Mouse (Mus musculus) hindbrain, embryonic 12.5 days (tissue): ENCODE results near the gene Arg1. TPM values are rescaled to one million over a fixed set of nuclear protein-coding genes. Genes with fewer than 3 reads are reported as not detected.

Source experiments
- ATAC-seq: fragments of 200-750 bp; cut with Nextera tagmentation; 2 replicates; pipeline ENCODE4 v1.8.0; 2017; ENCODE audit warnings: moderate TSS enrichment; ENCODE audit not compliant: low FRiP score
- H3K27ac ChIP-seq: fragments of 300-500 bp; sonication (generic); 2 replicates; pipeline ENCODE4 v1.5.1; 2016; ENCODE audit warnings: mild to moderate bottlenecking
- H3K27me3 ChIP-seq: fragments of 300-500 bp; sonication (generic); 2 replicates; pipeline ENCODE4 v1.6.1; 2016; ENCODE audit warnings: mild to moderate bottlenecking
- H3K36me3 ChIP-seq: fragments of 300-500 bp; sonication (generic); 2 replicates; pipeline ENCODE4 v1.6.1; 2016; ENCODE audit warnings: mild to moderate bottlenecking
- H3K4me1 ChIP-seq: fragments of 300-500 bp; sonication (generic); 2 replicates; pipeline ENCODE4 v1.6.1; 2016
- H3K4me2 ChIP-seq: fragments of 300-500 bp; sonication (generic); replicated peaks from 2 replicates; pipeline ENCODE4 v1.6.1; 2016; ENCODE audit warnings: mild to moderate bottlenecking
- H3K4me3 ChIP-seq: fragments of 300-500 bp; sonication (generic); 2 replicates; pipeline ENCODE4 v1.5.1; 2016; ENCODE audit warnings: mild to moderate bottlenecking
- H3K9ac ChIP-seq: fragments of 300-500 bp; sonication (generic); 2 replicates; pipeline ENCODE4 v1.6.1; 2016; ENCODE audit warnings: mild to moderate bottlenecking, moderate library complexity
- H3K9me3 ChIP-seq: fragments of 300-500 bp; sonication (generic); replicated peaks from 2 replicates; pipeline ENCODE4 v1.6.1; 2016; ENCODE audit warnings: mild to moderate bottlenecking
- WGBS: fragments of 180-500 bp; shearing (Covaris S2); methylation state at CpG from one replicate; pipeline ENCODE4 v1.1.7; 2016; 5-methylcytosine and 5-hydroxymethylcytosine counted together
- polyA plus RNA-seq: library from polyadenylated mRNA; unstranded; fragments of >200 nt; fragmentation: Nextera tagmentation; extraction: Ambion mirVana; gene quantifications from 2 replicates; pipeline ENCODE4 v1.2.1, GENCODE M21; 2016

Arg1 gene
- polyA plus RNA-seq: 2.7 and 3.4 TPM in 2 replicates

DNA sequence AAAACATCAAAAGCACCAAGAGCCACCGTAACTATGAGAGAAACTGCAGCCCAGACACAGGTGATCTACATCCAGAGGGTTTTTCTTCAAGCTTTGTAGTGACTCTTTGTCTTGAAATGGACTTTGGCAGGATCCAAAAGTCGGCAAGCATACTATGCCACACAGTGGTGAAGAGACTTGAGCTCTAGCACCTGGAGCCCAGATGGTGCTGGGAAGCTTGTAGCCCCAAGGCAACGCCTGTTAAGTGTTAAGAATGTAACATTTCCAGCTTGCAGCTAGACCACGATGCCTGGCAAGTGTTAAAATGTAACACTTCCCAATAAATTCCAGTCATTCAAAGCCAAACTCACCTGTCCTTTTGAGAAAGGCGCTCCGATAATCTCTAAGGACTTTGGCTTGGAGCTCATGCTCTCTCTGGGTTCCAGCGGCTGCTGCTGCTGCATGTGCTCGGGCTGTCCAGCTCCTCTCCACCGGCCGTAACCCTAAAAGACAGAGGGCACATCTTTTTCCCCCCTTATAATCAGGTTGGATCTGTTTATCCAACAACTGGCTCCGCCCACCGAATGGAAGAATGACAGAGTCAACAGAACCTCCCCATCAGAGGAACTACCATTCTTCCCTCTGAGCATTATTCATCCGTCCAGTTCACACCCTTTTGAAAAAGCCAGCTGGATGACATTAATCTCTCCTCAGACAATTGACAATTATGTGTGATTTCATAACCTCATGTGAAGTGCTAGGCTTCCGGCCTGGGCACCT, at the start of gene Arg1:
Arg1 (minus strand) TSS at position 523 of the 759 bp plus-strand sequence.
- Histone ChIP-seq H3K27ac (no peak within 1 kb of the TSS), H3K4me3 (no peak within 1 kb of the TSS), H3K4me1 (peaks cover 12% of the 10 kb centered on the region; the same call in 1 of the 2 replicates), H3K36me3 (no peaks in the 10 kb centered on the region), H3K9me3 (no peaks in the 10 kb centered on the region), H3K4me2 (0 out of 2 replicates have a peak within 1 kb of the TSS, but pooled peaks have one; percentile 15), H3K9ac (no peak within 1 kb of the TSS), H3K27me3 (no peaks in the 10 kb centered on the region)
- WGBS: 50% methylated on average over 14 of the region's 14 CpGs
- ATAC-seq: peak; percentile 64; the same call in 1 of the 2 replicates

DNA sequence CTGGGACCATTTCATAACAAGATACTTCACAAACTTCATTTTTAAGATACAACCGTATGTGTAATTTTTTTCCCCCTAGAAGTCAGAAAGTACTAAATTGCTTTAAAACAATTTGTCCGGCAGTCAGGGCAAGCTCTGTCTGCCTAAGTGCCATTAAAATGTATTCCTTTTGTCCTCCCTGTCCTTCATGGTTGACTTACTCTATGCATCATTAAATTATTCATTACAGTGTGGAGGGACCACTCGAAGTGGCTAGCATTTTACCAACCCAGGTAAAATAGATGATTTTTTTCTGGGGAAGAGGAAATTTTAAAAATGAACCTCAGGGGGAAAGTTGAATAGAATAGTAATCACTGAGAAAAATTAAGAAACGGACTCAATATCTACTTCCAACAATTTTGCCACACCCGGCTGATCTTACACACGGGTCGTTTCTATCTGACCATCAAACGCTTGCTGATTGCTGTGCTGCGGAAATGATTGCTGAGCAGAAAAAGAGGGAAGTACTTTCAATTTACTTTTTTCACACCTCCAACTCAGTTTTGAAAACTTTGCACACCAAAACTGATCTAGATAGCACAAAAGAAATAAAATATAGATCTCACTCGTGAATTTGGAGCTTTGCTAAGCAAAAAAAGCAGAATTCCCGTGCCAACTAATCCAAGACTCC, 46.7 kb upstream of the Arg1 start:
- 74% methylated on average over 11 of the region's 11 CpGs for WGBS
- peaks cover 6% of the 10 kb centered on the region; the same call in 1 of the 2 replicates for H3K4me1 ChIP-seq
- no peak overlapping the region for H3K4me2 ChIP-seq
- H3K9ac ChIP-seq: no peak overlapping the region
- no peaks in the 10 kb centered on the region for H3K36me3 ChIP-seq
- H3K27ac ChIP-seq: no peak overlapping the region
- no peaks in the 10 kb centered on the region for H3K9me3 ChIP-seq
- H3K4me3 ChIP-seq: no peak overlapping the region
- no peaks in the 10 kb centered on the region for H3K27me3 ChIP-seq
- ATAC-seq: no peak

- Histone ChIP-seq H3K27ac (no peak overlapping the region), H3K4me1 (peaks cover 6% of the 10 kb centered on the region; the same call in 1 of the 2 replicates), H3K9ac (no peak overlapping the region), H3K4me2 (no peak overlapping the region), H3K9me3 (no peaks in the 10 kb centered on the region), H3K27me3 (no peaks in the 10 kb centered on the region), H3K4me3 (no peak overlapping the region), H3K36me3 (no peaks in the 10 kb centered on the region)
- 62% methylated on average over 5 of the region's 5 CpGs for WGBS
- ATAC-seq: no peak
These were observed 46.1 kb upstream of the Arg1 start for GRCm38 (mm10) chr10:24973385-24973784.

GRCm38 (mm10) chr10:24972923-24973322, 45.6 kb upstream of the Arg1 start:
- Histone ChIP-seq H3K4me1 (peaks cover 6% of the 10 kb centered on the region; the same call in 1 of the 2 replicates), H3K27ac (no peak overlapping the region), H3K36me3 (no peaks in the 10 kb centered on the region), H3K9ac (no peak overlapping the region), H3K9me3 (no peaks in the 10 kb centered on the region), H3K27me3 (no peaks in the 10 kb centered on the region), H3K4me3 (no peak overlapping the region), H3K4me2 (no peak overlapping the region)
- WGBS: 50% methylated on average over 4 of the region's 4 CpGs
- no peak for ATAC-seq

DNA sequence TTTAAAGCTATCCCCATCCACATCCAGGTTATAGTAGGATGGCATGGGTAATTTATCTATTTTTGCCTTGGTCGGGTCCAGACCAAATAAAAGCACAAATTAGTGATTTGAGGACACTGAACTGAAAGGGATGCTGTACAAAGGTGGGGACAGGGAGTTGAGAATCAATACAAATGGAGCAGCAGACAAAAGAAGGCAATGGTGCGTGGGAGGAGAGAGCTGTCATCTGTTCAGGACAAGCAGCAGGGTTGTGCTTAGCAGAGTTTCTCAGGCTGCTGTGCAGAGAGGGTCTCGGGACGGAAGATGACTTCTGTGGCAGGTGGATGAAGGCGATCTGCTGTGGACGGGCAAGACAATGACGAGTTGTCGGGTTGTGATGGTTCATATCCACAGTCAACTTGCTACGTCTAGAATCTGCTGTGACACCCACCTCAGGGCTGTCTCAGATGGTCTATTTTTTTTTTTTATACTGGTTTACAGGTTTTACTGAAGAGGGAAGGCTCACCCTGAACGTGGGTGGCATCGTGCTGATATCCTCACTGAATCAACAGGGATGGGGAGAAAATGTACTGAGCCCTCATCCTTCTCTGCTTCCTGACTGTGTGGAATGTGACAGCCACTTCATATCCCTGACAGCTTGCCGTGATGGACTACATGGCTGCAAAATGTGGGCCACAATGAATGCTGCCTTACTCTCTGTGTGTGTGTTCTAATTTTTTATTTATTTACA, 38.7 kb upstream of the Arg1 start:
- Histone ChIP-seq H3K4me2 (no peak overlapping the region), H3K4me1 (0 out of 2 replicates have a peak, but pooled peaks cover 4% of the 10 kb centered on the region), H3K27ac (no peak overlapping the region), H3K9ac (no peak overlapping the region), H3K27me3 (no peaks in the 10 kb centered on the region), H3K4me3 (no peak overlapping the region), H3K9me3 (no peaks in the 10 kb centered on the region), H3K36me3 (no peaks in the 10 kb centered on the region)
- ATAC-seq: no peak
- WGBS: 59% methylated on average over 12 of the region's 12 CpGs

DNA sequence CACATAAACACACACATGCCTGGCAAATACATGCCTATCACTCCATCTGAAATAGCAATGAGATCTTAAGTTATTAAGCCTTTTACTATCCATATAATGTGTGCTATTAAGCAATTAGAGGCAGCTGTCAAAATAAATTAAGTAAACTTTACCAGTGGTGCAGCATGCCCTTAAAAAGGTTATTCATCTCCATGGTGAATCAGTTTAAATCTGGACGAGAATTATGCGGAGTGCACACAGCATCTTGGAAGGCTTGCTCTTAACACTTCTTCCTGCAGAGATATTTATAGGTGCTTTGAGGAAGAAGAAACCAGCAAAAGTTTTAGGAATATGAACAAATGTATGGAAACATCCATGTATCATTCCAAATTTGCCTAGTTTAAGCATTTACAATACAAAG, 34.6 kb upstream of the Arg1 start:
- ATAC-seq: no peak
- H3K9ac ChIP-seq: no peak overlapping the region

DNA sequence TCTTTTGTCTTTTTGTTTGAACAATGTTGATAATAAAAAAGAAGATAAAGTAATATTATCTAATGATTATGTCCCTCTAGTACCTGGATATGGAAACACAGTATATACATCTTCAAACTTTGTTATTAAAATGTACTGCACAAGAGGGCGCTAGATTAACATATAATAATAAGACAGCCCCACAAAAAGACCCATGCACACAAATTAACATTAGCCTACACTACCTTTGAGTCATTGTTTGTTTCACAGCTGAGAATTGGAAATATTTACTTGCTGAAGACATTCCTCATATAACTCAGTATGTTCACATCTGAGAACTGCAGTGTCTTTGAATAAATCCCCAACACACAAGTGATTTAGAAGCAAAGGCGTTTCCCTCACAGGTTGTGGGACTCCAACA, 33.8 kb upstream of the Arg1 start:
- Histone ChIP-seq H3K36me3 (no peaks in the 10 kb centered on the region), H3K4me3 (no peak overlapping the region), H3K9me3 (no peaks in the 10 kb centered on the region), H3K4me2 (no peak overlapping the region), H3K27ac (no peak overlapping the region), H3K4me1 (peaks cover 5% of the 10 kb centered on the region; the same call in 1 of the 2 replicates), H3K9ac (no peak overlapping the region), H3K27me3 (no peaks in the 10 kb centered on the region)
- 48% methylated on average over 2 of the region's 2 CpGs for WGBS
- ATAC-seq: peak; percentile 71; the same call in 1 of the 2 replicates

More for the DNA sequence above, 34.6 kb upstream of the Arg1 start:
- H3K27me3 ChIP-seq: no peaks in the 10 kb centered on the region
- no peaks in the 10 kb centered on the region for H3K36me3 ChIP-seq
- 59% methylated on average over 2 of the region's 2 CpGs for WGBS
- H3K27ac ChIP-seq: no peak overlapping the region
- no peak overlapping the region for H3K4me3 ChIP-seq
- H3K4me2 ChIP-seq: no peak overlapping the region
- no peaks in the 10 kb centered on the region for H3K9me3 ChIP-seq
- peaks cover 8% of the 10 kb centered on the region; the same call in 1 of the 2 replicates for H3K4me1 ChIP-seq

DNA sequence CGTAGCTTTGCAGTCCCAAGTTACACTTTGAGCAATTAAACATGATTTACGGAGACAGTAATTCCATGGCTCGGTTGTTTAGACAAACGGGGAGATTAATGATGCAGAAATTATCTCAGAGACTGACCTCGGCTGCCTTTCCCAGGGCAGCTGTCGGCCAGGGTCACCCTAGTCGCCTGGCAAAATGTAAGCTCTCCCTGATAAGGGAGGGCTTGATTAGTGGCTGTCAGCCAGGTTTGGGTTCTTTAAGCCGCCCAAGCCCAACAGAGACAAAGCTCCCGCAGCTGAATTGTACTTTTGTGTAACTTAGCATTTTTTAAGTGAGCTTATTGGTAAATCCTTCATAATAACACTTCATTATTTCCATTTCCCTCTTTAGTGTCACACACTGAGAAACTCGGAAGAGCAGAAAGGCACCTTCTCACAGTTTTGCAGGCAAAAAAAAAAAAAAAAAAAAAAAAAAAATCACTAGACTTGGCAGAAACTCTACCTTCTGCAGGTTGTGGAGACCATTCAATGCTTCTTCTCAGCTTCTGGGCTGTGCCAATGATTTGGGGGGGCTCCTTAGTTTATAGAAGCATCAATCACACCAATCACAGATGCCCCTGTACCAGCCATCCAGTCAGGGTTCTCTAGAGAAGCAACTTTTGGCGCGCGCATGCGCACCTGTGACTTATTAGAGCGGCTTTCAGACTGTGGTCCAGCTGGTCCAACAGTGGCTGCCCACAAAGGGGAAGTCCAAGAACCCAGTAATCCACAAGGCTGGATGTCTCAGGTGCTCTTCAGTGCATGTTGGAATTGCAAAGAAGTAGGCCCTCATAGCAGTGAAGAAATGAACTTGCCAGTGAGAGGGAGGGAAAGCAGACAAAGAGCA, 32.0 kb upstream of the Arg1 start:
- no peak overlapping the region for H3K4me2 ChIP-seq
- no peaks in the 10 kb centered on the region for H3K9me3 ChIP-seq
- no peak overlapping the region for H3K27ac ChIP-seq
- ATAC-seq: no peak
- H3K27me3 ChIP-seq: no peaks in the 10 kb centered on the region
- no peak overlapping the region for H3K9ac ChIP-seq
- peaks cover 5% of the 10 kb centered on the region; the same call in 1 of the 2 replicates for H3K4me1 ChIP-seq
- no peaks in the 10 kb centered on the region for H3K36me3 ChIP-seq
- WGBS: 57% methylated on average over 15 of the region's 15 CpGs
- no peak overlapping the region for H3K4me3 ChIP-seq

DNA sequence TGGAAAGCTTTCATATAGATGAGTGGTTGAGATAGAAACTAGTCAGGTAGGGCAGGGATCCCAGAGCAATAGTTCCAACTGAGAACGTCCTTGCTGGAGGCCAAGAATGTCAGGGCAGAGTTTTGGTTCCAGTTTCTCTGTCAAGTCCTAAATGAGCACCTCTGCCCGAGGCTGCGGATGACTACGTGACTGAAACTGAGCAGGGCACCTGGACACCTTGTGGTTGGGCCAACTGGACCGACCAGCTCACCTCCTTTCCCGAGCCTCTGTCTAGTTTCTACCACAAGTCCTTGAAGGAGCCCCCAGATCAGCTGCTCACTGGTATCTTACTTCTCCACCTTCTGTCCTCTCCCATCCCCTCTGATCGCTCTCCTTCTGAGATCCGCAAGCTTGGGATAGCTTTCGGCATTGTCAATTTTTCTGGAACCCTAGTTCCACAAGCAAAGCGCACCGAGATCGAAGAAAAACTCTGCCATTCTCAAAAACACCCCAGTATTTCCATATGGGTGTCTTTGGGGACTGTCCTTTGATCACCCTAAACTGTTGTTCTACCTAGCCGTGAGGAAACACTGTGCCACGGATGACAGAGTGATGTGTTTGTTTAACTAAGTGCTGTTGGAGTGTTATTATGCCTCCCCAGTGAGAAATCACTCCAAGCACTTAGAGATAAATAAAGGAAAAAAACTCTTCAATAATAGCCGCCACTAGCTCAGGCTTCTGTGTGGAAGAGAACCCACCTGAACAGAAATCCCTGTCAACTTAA, 31.2 kb upstream of the Arg1 start:
- WGBS: 73% methylated on average over 15 of the region's 15 CpGs
- H3K9me3 ChIP-seq: no peaks in the 10 kb centered on the region
- H3K4me1 ChIP-seq: peaks cover 5% of the 10 kb centered on the region; the same call in 1 of the 2 replicates
- no peak overlapping the region for H3K27ac ChIP-seq
- no peaks in the 10 kb centered on the region for H3K36me3 ChIP-seq
- no peak for ATAC-seq
- no peaks in the 10 kb centered on the region for H3K27me3 ChIP-seq
- no peak overlapping the region for H3K4me2 ChIP-seq
- H3K9ac ChIP-seq: no peak overlapping the region
- no peak overlapping the region for H3K4me3 ChIP-seq

DNA sequence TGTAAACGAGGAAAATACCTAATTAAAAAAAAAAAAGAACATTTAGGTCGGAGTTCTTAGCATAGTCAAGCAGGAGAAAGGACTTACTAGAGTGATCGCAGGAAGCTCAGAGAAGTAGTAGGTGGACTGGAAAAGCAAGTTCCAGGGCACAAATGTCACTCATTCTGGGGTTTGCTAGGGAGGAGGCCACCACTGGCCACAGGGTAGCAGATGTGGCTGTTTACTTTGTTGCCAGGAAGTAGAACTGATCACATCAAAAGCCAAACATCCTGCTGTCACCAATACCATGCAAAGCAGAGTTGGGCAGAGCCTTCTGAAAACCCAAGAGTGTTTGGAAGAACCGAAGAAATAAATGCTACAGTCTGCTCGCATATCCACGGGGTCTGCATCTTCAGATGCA, 26.6 kb upstream of the Arg1 start:
- Histone ChIP-seq H3K27ac (no peak overlapping the region), H3K9me3 (no peaks in the 10 kb centered on the region), H3K4me1 (0 out of 2 replicates have a peak, but pooled peaks cover 2% of the 10 kb centered on the region), H3K27me3 (no peaks in the 10 kb centered on the region), H3K36me3 (no peaks in the 10 kb centered on the region), H3K4me3 (no peak overlapping the region), H3K4me2 (no peak overlapping the region), H3K9ac (no peak overlapping the region)
- WGBS: 79% methylated on average over 6 of the region's 6 CpGs
- no peak for ATAC-seq

- ATAC-seq: no peak
- Histone ChIP-seq H3K9me3 (no peaks in the 10 kb centered on the region), H3K36me3 (no peaks in the 10 kb centered on the region), H3K4me1 (no peaks in the 10 kb centered on the region), H3K4me2 (no peak overlapping the region), H3K27me3 (no peaks in the 10 kb centered on the region), H3K27ac (no peak overlapping the region), H3K4me3 (no peak overlapping the region), H3K9ac (no peak overlapping the region)
- WGBS: 87% methylated on average over 7 of the region's 7 CpGs
These were observed 25.3 kb upstream of the Arg1 start for GRCm38 (mm10) chr10:24952549-24952948.
